Mouse (Mus musculus): ENCODE data around the gene Fam3a. TPM values are rescaled to one million over a fixed set of nuclear protein-coding genes. Genes with fewer than 3 reads are reported as not detected.

The Fam3a gene
- polyA plus RNA-seq, 2 experiments, result 7.1 to 7.5 TPM

DNA sequence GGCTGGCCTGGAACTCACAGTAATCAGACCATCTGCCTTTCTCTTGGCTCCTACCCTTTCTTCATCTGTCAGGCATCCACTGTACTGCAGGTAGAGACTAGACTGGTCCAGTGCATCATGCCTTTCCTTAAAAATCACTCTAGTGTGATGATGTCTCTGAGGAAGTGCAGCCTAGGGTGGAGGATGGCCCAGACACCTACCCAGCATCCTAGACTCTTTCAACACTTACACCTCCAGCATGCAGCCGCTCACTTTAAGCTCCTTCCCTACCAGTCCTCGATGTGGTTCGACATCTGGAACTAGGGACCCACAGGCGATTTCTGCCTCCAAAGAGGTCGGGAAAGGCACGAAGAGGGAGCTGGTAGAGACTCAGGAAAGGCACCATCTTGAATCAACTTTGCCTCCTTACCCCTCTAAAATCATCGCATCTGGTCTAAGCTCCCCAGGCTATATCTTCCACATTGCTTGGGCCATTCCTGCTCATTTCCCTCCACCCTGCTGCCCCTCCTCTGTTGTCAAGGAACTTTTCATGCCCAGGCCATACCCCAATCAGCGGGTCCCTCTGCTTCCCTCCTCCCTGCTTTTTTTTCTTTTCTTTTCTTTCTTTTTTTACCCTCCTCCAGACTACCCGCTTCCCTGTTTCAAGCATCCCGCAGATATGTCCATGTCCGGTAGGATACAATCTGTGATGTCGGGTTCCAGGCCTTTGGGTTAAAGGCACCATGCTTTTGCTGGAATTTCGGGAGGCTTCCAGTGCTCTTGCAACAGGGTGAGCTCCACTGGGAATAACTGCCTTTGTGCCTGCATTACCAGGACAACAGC, 40.2 kb downstream of the Fam3a start:
- Histone ChIP-seq H3K36me3 (replicated peaks; ENCODE audit: control insufficient read depth, insufficient read depth, low read depth) (no peaks in the 10 kb centered on the region), H3K27me3 (ENCODE audit: control insufficient read depth, insufficient read depth, low read length) (no peaks in the 10 kb centered on the region), H3K4me3 (ENCODE audit: insufficient read depth in 1 of 2, low read depth in 2 of 2, low read length in 2 of 2) (peak overlapping the region; percentile 60 to 84), H3K4me2 (ENCODE audit: low read depth) (peak overlapping the region; percentile 76), H3K9ac (replicated peaks) (peak overlapping the region; percentile 66), H3K9me3 (ENCODE audit: control insufficient read depth, low read length) (no peaks in the 10 kb centered on the region), H3K4me1 (replicated peaks; ENCODE audit: control insufficient read depth in 2 of 2, insufficient read depth in 2 of 2, low read length in 1 of 2) (peaks cover 0 to 4% of the 10 kb centered on the region in 2 experiments; a peak in 2 of 4 replicates), H3K27ac (no peak overlapping the region; the same call in 1 of the 2 replicates)
- DNase-seq (ENCODE audit: low read depth in 3 of 3, low spot score in 3 of 3) (no peak), ATAC-seq (ENCODE audit: insufficient read depth) (peak; percentile 39; the same call in 1 of the 2 replicates)
- TF ChIP-seq EP300 (IDR thresholded peaks at IDR 0.05; ENCODE audit: low read depth) (no peak), CTCF (IDR thresholded peaks at IDR 0.05; ENCODE audit: low read depth) (no peak)
- 18% methylated on average over 13 of the region's 13 CpGs for WGBS (ENCODE audit: insufficient replicate concordance)

Other genes starting within 250 kb of the Fam3a start
- gene Tex28, start 225.4 kb downstream of the Fam3a start, polyA plus RNA-seq (2012; rRNA removed), result not detected in 2 replicates
- not detected in 2 replicates for gene Tex28, start 225.4 kb downstream of the Fam3a start, polyA plus RNA-seq (2014; fragmentation: Nextera tagmentation; extraction: Ambion mirVana)
- not detected in 2 replicates for gene Tktl1, start 216.0 kb downstream of the Fam3a start, polyA plus RNA-seq (2012; rRNA removed)
- not detected in 2 replicates for gene Tktl1, start 216.0 kb downstream of the Fam3a start, polyA plus RNA-seq (2014; fragmentation: Nextera tagmentation; extraction: Ambion mirVana)
- gene Flna, start 143.5 kb downstream of the Fam3a start, polyA plus RNA-seq (2012; rRNA removed), result 56.3 and 69.6 TPM in 2 replicates
- gene Flna, start 143.5 kb downstream of the Fam3a start, polyA plus RNA-seq (2014; fragmentation: Nextera tagmentation; extraction: Ambion mirVana), result 36.6 and 39.2 TPM in 2 replicates
- 27.3 and 43.6 TPM in 2 replicates for gene Emd, start 138.6 kb downstream of the Fam3a start, polyA plus RNA-seq (2012; rRNA removed)
- gene Emd, start 138.6 kb downstream of the Fam3a start, polyA plus RNA-seq (2014; fragmentation: Nextera tagmentation; extraction: Ambion mirVana), result 9.4 and 11.1 TPM in 2 replicates
- 942 and 1,216 TPM in 2 replicates for gene Rpl10, start 122.5 kb downstream of the Fam3a start, polyA plus RNA-seq (2012; rRNA removed)
- gene Rpl10, start 122.5 kb downstream of the Fam3a start, polyA plus RNA-seq (2014; fragmentation: Nextera tagmentation; extraction: Ambion mirVana), result 522 and 532 TPM in 2 replicates
- 16.1 and 18.7 TPM in 2 replicates for gene Taz, start 111.4 kb downstream of the Fam3a start, polyA plus RNA-seq (2012; rRNA removed)
- gene Taz, start 111.4 kb downstream of the Fam3a start, polyA plus RNA-seq (2014; fragmentation: Nextera tagmentation; extraction: Ambion mirVana), result 18.7 and 21.6 TPM in 2 replicates
- gene Dnase1l1, start 110.9 kb downstream of the Fam3a start, polyA plus RNA-seq (2012; rRNA removed), result 19.5 and 22.6 TPM in 2 replicates
- gene Dnase1l1, start 110.9 kb downstream of the Fam3a start, polyA plus RNA-seq (2014; fragmentation: Nextera tagmentation; extraction: Ambion mirVana), result 20.9 and 23.8 TPM in 2 replicates
- 64.7 and 69.6 TPM in 2 replicates for gene Atp6ap1, start 96.2 kb downstream of the Fam3a start, polyA plus RNA-seq (2012; rRNA removed)
- 54.1 and 60.6 TPM in 2 replicates for gene Atp6ap1, start 96.2 kb downstream of the Fam3a start, polyA plus RNA-seq (2014; fragmentation: Nextera tagmentation; extraction: Ambion mirVana)
- 95.0 and 105 TPM in 2 replicates for gene Gdi1, start 88.3 kb downstream of the Fam3a start, polyA plus RNA-seq (2012; rRNA removed)
- 31.9 and 35.5 TPM in 2 replicates for gene Gdi1, start 88.3 kb downstream of the Fam3a start, polyA plus RNA-seq (2014; fragmentation: Nextera tagmentation; extraction: Ambion mirVana)
- 8.2 and 21.3 TPM in 2 replicates for gene Fam50a, start 80.2 kb downstream of the Fam3a start, polyA plus RNA-seq (2012; rRNA removed)
- gene Fam50a, start 80.2 kb downstream of the Fam3a start, polyA plus RNA-seq (2014; fragmentation: Nextera tagmentation; extraction: Ambion mirVana), result 20.7 and 26.4 TPM in 2 replicates
- 2.9 and 3.9 TPM in 2 replicates for gene Plxna3, start 64.2 kb downstream of the Fam3a start, polyA plus RNA-seq (2012; rRNA removed)
- gene Plxna3, start 64.2 kb downstream of the Fam3a start, polyA plus RNA-seq (2014; fragmentation: Nextera tagmentation; extraction: Ambion mirVana), result 0.51 and 1.0 TPM in 2 replicates
- 51.9 and 55.2 TPM in 2 replicates for gene Lage3, start 39.7 kb downstream of the Fam3a start, polyA plus RNA-seq (2012; rRNA removed)
- gene Lage3, start 39.7 kb downstream of the Fam3a start, polyA plus RNA-seq (2014; fragmentation: Nextera tagmentation; extraction: Ambion mirVana), result 56.1 and 57.5 TPM in 2 replicates
- 19.2 and 19.7 TPM in 2 replicates for gene Ubl4a, start 20.1 kb downstream of the Fam3a start, polyA plus RNA-seq (2012; rRNA removed)
- 45.5 and 49.1 TPM in 2 replicates for gene Ubl4a, start 20.1 kb downstream of the Fam3a start, polyA plus RNA-seq (2014; fragmentation: Nextera tagmentation; extraction: Ambion mirVana)
- gene Slc10a3, start 19.9 kb downstream of the Fam3a start, polyA plus RNA-seq (2012; rRNA removed), result 4.5 and 5.1 TPM in 2 replicates
- gene Slc10a3, start 19.9 kb downstream of the Fam3a start, polyA plus RNA-seq (2014; fragmentation: Nextera tagmentation; extraction: Ambion mirVana), result 6.5 and 6.9 TPM in 2 replicates
- 6.9 and 13.2 TPM in 2 replicates for gene Ikbkg, start within 50 bp of the Fam3a start, polyA plus RNA-seq (2012; rRNA removed)
- gene Ikbkg, start within 50 bp of the Fam3a start, polyA plus RNA-seq (2014; fragmentation: Nextera tagmentation; extraction: Ambion mirVana), result 18.5 and 23.0 TPM in 2 replicates
- gene G6pdx, start 35.9 kb upstream of the Fam3a start, polyA plus RNA-seq (2012; rRNA removed), result 26.3 and 28.7 TPM in 2 replicates
- gene G6pdx, start 35.9 kb upstream of the Fam3a start, polyA plus RNA-seq (2014; fragmentation: Nextera tagmentation; extraction: Ambion mirVana), result 44.7 and 49.5 TPM in 2 replicates
- gene Gm6880, start 88.1 kb upstream of the Fam3a start, polyA plus RNA-seq (2012; rRNA removed), result not detected in 2 replicates
- not detected in 2 replicates for gene Gm6880, start 88.1 kb upstream of the Fam3a start, polyA plus RNA-seq (2014; fragmentation: Nextera tagmentation; extraction: Ambion mirVana)
- not detected in 2 replicates for gene Olfr1326-ps1, start 181.6 kb upstream of the Fam3a start, polyA plus RNA-seq (2012; rRNA removed)
- gene Olfr1326-ps1, start 181.6 kb upstream of the Fam3a start, polyA plus RNA-seq (2014; fragmentation: Nextera tagmentation; extraction: Ambion mirVana), result not detected in 2 replicates
- not detected in 2 replicates for gene Olfr1325, start 199.4 kb upstream of the Fam3a start, polyA plus RNA-seq (2012; rRNA removed)
- gene Olfr1325, start 199.4 kb upstream of the Fam3a start, polyA plus RNA-seq (2014; fragmentation: Nextera tagmentation; extraction: Ambion mirVana), result not detected in 2 replicates

Data from liver, embryonic 14.5 days (tissue).